Mouse (Mus musculus) layer of hippocampus, adult 11-12 months (tissue): Measurements from ENCODE around the gene Vps13d.

ENCODE experiments used
- DNase-seq: peaks from one replicate; pipeline ENCODE4 v3.0.0; 2022; ENCODE audit warnings: low spot score

Vps13d gene

DNA sequence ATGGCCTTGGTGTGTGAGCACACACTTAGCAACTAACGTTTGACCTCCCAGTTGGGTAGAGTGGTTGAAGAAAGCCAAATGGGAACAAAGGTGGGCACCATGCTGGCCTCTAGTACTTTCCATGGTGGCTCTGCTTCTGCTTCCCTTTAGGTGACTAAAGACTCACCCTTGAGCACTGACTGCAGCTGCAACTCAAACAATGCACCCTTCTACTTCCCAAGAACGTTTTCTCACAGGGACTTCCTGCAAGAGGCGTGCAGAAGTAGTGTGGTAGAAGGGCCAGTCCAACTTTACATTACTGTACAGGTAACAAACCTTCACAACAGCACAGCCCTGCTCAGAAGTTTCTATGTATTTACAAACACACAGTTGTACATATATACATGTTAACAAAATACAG, 220.3 kb downstream of the Vps13d start:
- DNase-seq = no peak

DNA sequence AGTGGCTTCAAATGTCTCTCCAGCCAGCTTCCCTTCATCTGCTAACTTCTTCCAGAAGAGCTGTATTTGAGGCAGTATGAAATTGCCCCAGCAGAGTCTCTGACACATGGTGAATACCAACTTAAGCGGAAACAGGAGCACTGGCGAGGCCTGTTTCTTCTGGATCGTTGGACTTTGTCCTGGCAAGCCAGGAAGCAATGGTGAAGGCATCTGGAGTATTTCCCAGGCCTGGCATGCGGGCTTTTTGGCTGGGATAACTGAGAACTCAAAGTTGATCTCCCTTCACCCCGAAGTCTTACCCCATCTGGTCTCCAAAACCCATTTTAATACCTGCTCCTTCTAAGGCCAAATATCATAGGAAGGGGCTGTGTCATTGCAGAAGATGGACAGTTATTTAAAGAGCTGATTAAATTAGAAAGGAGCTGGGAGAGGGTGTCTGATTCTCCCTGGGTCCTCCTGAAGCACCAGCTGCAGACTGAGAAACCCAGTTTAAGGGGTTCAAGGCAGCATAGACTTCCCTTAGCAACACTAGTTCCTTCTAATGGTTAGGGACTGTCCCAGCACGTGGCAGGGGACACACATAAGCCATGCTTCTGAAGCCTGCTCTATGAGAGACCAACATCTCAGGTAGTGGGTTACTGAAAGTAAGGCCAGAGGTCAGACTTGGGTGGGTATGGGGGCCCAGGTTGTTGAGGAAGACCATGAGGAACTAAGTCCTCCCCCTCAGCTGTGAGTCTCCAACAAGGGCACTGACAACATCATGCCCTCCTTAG, 221.7 kb downstream of the Vps13d start:
- no peak for DNase-seq

DNA sequence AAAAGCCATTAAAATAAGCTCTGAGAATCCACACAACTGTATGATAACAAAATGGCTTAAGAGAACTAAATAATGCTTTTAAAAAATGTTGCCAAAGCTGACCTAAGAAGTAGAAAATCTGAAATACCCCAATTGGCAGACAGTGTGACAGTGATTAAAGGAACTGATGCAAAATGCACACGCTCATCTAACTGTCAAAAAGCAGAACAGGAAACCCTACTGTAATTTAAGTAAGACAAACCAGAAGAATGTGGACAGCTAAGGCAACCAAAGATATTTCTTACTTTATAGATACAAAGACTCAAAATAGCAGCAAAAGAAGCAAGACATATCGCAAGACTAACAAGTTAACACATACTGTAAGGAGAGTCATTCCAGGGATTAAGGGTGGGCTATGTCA, 223.8 kb downstream of the Vps13d start:
- no peak for DNase-seq

DNA sequence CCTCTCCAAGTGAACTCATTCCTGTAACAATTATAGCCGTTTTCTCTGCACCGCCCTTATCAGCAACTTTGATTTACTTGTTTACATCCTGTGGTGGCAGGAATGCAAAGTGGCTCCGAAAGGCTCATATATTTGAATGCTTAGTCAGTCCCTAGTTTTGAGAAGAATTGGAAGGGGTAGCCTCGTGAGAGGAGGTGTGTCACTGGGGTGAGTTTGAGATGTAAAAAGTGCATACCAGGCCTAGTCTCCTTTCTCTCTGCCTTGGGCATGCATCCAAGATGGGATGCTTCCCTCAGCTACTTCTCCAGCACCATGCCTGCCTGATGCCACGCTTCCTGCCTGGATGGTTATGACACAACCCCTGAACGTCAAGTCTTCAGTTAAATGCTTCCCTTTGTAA, 225.8 kb downstream of the Vps13d start:
- DNase-seq = no peak

DNA sequence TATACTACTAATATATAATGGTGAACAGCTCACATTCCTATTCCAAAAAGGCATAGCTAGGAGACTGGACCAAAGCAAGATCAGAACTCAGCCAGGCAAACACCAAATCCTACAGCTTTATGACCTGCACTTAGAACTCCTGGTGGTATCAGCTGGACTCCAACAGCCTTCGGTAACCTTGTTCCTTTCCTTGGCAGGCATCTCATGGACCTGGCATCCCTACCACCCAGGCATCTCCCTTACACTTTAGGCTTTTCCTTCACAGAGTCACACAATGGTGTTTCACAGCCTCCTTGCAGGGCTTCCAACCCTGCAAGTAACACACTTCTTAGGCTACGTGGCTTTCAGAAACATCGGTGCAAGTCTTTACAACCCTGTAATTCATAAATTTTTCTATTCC, 226.4 kb downstream of the Vps13d start:
- no peak for DNase-seq

DNA sequence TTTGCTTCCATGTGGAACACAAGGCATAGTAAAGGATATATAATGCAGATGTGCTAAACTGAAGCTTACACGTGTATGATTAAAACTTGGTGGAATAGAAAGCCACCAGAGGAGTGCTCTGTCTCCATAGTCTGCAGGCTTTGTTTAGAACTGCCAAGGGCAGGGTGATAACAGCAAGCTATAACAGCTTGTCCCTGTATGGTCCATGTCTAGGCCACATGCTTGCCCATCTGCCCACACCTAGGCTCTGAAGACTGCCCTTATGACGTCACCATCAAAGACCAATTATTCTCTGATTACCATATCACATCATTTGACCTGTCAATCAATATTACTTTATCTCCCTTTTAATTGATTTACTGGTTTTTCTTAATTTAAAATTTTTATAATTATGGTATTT, 229.6 kb downstream of the Vps13d start:
- no peak for DNase-seq

DNA sequence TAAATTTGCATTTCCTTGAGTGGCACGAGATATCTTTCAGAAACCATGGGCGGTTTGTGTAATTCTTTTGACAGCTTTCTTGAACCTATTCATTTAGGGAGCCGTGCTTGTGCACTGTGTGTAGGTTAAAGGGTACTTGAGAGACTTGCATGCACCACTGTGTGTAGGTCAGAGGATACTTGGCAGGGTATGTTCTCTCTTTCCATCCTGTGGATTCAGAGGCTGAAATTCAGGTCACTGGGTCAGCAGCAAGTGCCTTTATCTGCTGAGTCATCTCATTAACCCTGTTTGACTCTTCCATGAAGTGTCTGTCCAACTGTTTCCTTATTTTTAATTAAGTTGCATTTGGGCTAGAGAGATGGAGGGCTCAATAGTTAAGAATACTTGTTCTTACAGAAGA, 233.1 kb downstream of the Vps13d start:
- no peak for DNase-seq

DNA sequence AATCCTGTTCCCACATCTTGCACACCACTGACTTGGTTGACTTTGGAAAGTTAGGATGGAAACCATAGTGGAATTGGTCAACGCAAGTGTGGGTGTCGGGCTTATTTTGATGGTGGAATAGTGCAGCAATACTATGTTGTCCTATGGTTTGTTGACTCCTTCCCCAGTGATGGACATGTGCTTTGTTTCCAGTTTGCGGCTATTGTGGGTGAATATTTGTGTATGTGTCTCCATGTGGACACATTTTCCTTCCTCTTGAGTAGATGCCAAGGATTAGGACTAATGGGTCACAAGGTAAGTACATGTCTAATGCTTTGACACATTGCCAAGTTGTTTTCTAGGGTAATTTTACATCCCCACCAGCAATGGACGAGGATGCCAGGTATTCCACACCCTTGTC, 233.6 kb downstream of the Vps13d start:
- DNase-seq = no peak

DNA sequence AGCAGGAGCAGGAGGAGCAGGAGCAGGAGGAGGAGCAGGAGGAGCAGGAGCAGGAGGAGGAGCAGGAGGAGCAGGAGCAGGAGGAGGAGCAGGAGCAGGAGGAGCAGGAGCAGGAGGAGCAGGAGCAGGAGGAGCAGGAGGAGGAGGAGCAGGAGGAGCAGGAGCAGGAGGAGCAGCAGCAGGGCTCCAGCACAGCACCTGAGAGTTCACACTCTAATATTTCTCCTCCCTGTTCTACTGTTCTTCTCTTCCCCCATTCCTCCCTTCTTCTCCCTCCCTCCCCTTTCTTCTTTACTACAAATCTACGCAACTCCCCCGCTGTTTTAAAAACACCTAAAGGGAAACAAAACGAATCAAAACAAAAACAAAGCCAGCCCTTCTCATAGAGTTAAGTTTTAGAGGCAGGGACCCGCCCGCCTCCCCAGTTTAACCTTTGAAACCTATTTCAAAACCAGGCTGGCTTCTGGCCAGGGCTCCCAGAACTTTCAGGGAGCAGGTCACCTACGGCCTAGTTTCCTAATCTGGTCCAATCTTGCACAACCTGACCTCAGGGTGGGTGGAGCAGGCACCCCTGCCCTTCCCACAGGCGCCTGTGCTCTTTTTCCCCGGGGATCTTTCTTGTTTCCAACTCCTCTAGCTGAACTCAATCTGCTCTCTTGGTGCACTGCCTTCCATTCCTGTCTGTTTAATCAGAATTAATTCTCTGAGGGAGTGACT, 234.5 kb downstream of the Vps13d start:
- DNase-seq = no peak

DNA sequence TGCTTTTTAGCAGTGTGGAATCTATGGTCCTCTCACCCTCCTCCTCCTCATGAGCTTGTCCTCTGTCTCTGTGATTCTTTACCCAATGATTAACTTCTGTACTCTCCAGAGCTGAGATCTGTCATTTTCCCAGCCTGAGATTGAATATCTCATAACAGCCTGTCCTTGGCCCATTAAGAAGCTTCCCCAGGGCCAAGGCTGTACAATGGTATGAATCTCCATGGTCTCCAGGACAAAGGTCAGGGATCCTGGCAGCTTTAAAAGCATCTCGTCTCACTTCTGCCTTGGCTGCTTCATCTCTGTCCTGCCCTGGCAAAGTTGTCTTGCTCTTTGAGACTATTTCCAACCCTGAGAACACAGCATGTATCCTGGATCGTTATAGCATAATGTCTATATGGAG, 237.1 kb downstream of the Vps13d start:
- DNase-seq = no peak

DNA sequence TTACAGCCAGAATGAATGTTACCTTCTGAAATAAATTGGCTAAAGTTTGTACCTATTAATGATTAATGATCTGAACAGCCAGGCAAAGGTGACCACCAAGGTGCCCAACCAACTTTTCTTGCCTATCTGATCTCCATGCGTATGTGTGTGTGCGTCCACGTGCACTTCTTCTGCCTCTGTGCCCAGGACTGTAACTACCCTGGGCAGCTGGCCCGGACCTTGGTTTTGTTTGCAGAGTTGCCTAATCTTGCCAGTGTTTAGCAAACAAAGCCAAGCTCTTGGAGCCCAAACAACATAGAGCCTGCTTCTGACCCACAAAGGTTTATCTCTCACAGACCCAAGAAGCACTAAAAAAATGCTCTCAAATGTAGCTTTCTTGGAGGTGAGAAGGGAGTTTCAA, 237.6 kb downstream of the Vps13d start:
- no peak for DNase-seq

DNA sequence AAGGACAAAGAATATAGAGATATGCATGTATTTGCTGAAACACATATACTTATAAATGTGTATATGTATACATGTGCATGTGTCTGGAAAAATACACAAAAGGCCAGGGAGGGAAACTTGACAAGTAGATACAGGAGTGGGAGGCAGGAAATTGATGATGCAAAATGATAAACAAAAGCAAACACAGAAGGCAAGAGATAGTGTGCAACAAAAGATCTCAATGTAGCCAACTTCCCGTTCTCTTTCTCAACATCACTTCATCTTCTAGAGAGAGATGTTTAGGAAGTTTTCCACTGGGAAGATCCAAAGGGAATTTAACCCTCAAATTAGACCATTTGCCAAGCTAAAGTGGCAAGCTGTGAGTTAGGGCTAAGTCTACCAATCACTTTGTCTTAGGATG, 238.5 kb downstream of the Vps13d start:
- no peak for DNase-seq

DNA sequence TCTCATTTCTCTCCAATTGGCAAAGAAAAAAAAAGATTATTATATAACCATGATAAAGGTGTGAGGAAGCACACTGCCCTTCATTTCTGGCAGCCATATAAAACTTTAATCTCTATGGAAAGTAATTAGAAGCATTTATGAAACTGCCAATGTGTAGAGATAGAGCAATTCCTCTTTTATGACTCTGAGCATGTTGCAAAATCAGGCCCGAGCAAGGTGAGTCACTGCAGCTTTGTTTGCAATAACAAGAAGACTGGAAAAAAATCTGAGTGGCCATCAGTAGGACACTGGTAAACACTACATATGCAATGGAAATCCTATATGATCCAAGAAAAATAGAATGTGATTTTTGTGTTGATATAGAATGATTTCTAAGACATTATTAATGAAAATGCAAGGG, 238.9 kb downstream of the Vps13d start:
- no peak for DNase-seq

DNA sequence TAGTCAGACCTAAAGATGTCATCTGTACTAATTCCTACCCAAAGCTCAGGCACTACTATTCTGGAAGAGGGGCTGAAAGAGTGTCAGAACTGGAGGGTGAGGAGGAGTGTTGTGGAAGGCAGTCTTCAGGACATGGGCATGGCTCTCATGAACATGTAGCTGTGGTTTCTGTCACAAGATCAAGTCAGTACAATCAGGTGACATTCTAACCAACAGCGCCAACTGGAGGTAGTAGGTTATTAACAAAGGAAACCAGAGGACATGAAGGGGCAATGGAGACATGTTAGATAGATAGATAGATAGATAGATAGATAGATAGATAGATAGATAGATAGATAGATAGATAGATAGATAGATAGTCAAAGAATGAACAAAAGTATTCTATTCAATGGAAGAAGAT, 241.4 kb downstream of the Vps13d start:
- no peak for DNase-seq

DNA sequence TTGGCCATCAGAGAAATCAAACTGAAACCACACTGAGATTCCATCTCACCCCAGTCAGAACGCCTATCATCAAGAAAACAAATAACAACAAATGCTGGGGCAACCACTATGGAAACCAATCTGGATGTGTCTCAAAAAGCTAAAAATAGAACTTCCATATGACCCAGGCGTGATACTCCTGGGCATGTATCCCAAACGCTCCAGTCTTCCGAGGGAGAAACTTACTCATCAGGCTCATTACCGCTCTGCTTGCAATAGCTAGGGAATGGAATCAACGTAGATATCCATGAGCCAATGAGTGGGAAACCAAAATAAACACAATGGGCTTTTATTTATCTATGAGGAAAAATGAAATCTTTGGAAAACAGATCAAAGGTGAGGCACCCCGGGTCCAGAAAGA, 242.9 kb downstream of the Vps13d start:
- no peak for DNase-seq

DNA sequence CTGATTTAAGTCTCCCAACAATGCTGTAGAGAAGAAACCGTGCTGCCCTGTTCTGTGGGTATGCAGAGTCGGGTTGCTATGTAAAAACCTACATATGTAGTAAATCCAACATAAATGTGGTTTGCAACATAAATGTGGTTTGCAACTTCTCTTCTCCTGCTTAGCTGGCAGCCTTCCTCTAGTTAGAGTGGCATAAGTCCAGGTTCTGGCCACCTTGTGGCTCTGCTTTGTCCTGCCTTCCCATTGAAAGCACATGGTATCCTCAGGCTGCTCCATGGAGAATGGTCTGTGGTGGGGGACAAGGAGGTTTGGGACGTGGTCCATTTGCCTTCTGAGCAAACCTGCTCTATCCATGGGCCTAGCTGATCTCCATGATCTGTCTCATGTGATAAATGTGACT, 243.9 kb downstream of the Vps13d start:
- no peak for DNase-seq

DNA sequence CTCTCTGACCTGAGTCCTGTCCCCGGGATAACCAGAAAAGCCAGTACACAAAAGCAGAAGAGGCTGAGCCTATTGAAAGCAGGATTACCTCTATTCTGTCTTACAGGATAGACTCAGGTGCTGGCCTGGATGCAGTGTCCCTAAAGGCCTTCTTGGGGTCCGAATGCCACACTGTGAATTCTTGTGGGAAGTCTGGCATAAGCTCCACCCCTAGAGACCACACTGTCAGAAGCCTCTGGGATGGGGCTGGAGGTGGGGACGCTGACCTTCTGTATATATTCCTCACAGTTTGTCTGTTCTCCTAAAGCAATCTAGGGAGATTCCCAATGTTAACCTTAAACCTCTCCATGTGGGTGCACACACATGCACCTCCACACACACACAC, 244.5 kb downstream of the Vps13d start:
- DNase-seq = no peak

DNA sequence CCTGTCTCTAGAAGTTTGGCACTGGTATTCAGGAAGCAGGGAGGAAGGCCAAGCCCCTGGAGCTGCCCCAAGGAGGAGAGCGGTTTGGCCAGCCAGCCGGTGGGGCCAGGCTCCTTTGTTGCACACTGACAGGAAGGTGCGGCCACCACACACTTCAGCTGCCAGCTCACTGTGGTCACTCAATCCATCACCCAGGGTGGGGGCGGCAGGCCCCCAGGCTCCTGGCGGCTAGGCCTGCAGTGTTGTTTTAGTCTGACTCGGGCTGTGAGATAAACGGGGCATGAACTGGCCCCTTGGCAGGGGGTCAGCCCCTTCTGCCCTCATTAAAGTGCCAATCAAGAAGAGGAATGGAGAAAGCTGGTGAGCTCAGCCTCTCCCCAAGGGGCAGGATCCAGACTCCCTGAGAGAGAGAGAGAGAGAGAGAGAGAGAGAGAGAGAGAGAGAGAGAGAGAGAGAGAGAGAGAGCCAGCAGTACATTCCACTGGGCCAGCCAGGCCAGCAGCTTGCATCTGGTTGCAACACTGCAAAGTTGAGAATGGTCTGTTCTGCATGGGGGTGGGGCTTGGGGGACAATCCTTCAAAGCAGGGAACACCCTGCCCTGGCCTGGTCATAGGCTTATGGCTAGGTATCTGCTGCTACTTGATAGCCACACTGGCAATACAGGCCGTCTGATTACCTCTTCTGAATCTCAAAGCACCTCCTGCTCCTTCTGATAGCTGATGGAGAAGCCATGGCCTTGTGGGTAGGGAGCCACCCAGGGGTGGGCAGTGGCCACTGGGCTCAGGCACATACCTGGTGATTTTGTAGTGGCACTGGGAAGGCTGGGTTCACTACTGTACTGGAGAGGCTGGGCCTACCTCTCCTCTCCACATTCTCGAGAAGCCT, 245.1 kb downstream of the Vps13d start:
- no peak for DNase-seq

DNA sequence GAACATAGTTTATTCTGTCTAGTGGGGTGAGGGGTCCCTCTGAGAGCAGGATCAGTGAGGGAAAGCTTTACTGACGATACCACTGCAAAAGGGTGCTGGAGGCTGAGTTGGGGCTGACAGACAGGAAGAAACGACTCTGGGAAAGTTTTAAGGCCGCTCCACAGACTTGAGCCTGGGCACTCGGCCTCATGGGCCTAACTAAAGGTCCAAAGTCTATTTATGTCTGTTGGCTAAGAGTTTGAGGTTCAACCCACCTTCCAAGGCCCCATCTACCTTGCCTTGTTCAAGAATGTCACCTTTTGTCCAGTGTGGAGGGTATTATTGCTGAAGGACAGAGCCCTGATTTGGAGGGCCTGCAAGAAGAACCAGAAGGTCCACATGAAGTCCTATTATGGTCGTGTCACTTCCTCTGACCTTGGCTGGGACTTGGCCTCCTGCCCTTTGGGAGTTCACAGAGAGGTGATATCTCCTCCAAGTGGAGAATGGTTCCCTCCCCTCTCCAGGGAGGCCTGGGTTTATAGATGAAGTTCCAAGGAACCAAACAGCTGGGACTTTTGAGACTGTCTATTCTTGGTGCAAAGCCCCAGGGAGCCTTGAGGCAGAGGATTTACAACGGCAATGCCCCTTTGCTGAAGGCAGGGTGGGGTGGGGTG, 246.9 kb downstream of the Vps13d start:
- DNase-seq = no peak

DNA sequence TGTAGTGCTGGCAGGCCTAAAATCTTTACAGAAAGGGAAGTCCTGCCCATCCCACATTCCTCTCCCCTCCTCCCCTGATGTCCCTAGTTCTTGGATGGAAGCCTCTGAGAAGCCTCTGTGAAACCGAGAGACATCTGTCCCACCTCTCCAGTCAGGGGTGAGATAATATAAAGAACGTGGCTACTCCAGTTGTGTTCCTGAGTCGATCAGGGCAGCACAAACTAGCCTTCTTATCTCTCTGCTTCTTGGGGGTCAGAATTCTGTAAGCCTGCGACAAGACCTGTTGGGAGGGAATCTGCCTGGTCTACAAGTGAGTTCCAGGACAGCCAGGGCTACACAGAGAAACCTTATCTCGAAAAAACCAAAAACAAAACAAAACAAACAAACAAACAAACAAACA, 251.5 kb downstream of the Vps13d start:
- DNase-seq = no peak

DNA sequence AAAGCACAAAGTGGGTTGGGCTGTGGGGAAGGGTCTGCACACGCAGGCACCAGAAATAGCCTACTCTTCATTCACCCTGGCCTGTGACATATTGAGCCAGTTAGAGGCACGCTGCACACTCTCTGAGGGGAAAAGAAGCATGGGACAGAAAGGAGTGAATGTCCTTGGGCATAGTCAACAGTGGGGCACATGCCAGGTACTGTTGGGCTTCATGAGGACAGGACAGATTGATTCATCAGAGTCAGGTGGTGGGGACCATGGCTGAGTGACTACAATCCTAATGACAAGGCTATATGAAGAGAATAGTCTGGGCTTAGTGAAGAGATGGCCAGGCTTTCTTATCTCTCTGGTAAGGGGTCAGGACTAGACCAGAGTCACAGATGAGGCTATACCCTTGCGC, 252.4 kb downstream of the Vps13d start:
- DNase-seq = no peak

DNA sequence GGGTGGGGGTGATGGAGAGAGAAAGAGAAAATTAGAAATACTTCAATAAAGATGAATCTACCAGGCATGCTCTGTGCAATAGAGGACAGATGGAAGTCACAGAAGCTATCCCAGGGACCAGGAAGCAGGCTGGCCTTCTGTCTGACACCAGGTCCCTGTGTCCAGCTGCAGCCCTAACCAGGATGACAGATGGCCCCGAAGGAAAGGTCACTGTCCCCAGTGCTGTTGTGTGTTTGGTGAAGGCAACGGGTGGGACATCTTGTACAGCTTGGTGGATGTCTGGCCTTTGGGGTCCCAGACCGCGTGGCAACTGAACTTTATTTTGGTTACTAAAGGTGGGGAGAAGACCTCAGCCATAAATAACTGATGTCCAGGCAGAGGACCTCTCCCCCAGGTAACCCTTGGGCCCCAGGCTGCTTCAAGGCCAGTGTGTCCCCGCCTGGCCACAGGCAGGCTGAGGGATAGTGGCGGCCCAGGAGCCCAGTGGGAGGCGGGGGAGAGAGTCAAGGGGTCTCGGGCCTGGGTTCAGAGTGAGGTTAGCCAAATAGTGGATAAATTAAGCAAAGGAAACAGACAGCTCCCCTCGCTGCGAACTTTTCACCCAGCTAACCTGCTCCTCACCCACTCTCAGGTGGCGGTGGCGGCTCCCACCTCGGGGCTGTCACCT, 253.9 kb downstream of the Vps13d start:
- DNase-seq = no peak
